Comparison of ENCODE assay signal across 13 mouse cellular contexts in the genomic region with DNA sequence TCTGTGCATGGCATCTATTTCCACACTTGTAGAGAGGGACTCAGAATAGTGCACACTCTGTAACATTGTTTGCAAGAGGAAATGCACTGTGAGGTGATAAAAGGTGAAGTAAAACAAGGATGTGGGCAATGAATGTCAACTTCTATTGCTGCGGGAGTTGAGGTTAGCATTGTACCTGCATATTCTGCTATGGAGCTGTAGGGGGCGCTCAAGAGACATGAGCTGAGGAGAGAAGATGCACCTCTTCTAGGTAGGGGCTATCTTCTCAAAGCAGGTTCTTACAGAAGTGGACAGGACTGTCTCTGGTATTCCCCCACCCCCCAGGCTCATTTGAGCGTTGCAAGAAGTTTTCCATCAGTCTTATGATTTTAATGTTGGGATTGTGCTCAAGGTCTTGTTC. TPM values are rescaled to one million over a fixed set of nuclear protein-coding genes. Genes with fewer than 3 reads are reported as not detected.
DNase-seq lines count a peak whose midpoint lies in the region; ATAC-seq and TF ChIP-seq lines count a peak whose summit lies in the region.
"Had no signal": no experiment of that assay in that cellular context is flagged by ENCODE, and none has a peak within 500 bp of the region (broad histone marks: within the 10 kb centered on the region; RNA-seq: fewer than 3 reads in every experiment).

No protein-coding gene starts in this region.

- in situ Hi-C loops in ES-E14 (cut with MboI; ENCODE audit: low sequenced_read_pairs in 2 of 2, unreplicated experiment in 2 of 2) = no loop called here

- no peaks in the 10 kb centered on the region for H3K4me1 ChIP-seq in heart, postnatal 0 days (ENCODE audit: control insufficient read depth, insufficient read depth)
- no peaks in the 10 kb centered on the region for H3K4me1 ChIP-seq in ES-E14 (ENCODE audit: control insufficient read depth in 2 of 2, insufficient read depth in 2 of 2, low read length in 2 of 2, poor library complexity in 1 of 2)

- DNase-seq in heart, postnatal 0 days (ENCODE audit: low spot score) = no peak
- no peak for DNase-seq in heart, postnatal 4 days
- peak; percentile 19 for DNase-seq in retina, embryonic 14.5 days (ENCODE audit: low spot score)
- no peak for DNase-seq in retina, postnatal 1 day
- DNase-seq in ES-E14 (ENCODE audit: low read depth, low spot score) = peak; percentile 35
- DNase-seq in left cerebral cortex, adult 18-20 months (ENCODE audit: low spot score in 2 of 2) = no peak
- DNase-seq in gastrocnemius, adult 8-10 months (ENCODE audit: low spot score in 2 of 2) = no peak
- DNase-seq: left cerebral cortex, postnatal 4 days had no signal

- H3K4me3 ChIP-seq in heart, postnatal 0 days (ENCODE audit: low read depth, low read length) = no peak overlapping the region
- no peak overlapping the region for H3K4me3 ChIP-seq in ES-E14 (ENCODE audit: insufficient read depth in 1 of 2, low read depth in 1 of 2, low read length in 2 of 2, poor library complexity in 1 of 2, severe bottlenecking in 1 of 2)
- H3K4me3 ChIP-seq: embryonic facial prominence, embryonic 12.5 days; hindbrain, embryonic 10.5 days; myocyte had no signal

- H3K9me3 ChIP-seq in heart, postnatal 0 days (replicated peaks; ENCODE audit: control insufficient read depth, low read length) = no peaks in the 10 kb centered on the region
- no peaks in the 10 kb centered on the region for H3K9me3 ChIP-seq in ES-E14 (ENCODE audit: control insufficient read depth, insufficient read depth, low read depth, low read length)
- H3K9me3 ChIP-seq: embryonic facial prominence, embryonic 12.5 days; hindbrain, embryonic 10.5 days had no signal

- H3K27ac ChIP-seq in heart, postnatal 0 days (ENCODE audit: low read depth) = no peak overlapping the region
- H3K27ac ChIP-seq in ES-E14 (ENCODE audit: insufficient read depth, low read depth, low read length, poor library complexity, severe bottlenecking) = no peak overlapping the region
- H3K27ac ChIP-seq: embryonic facial prominence, embryonic 12.5 days; hindbrain, embryonic 10.5 days; macrophage had no signal

- no peak for ATAC-seq in heart, postnatal 0 days (ENCODE audit: insufficient read depth, low read depth)
- ATAC-seq in megakaryocyte progenitor cell, adult 5-6 weeks (replicated peaks; ENCODE audit: poor library complexity) = peak; percentile 37; the same call in 1 of the 2 replicates

- TF ChIP-seq CTCF in heart, postnatal 0 days (IDR thresholded peaks at IDR 0.05; ENCODE audit: low read depth) = peak; percentile 75

- no peak for TF ChIP-seq EP300 in heart, postnatal 0 days (IDR thresholded peaks at IDR 0.05; ENCODE audit: low read depth)

- H3K36me3 ChIP-seq in heart, postnatal 0 days (replicated peaks; ENCODE audit: control insufficient read depth, insufficient read depth, low read length) = no peaks in the 10 kb centered on the region
- H3K36me3 ChIP-seq in ES-E14 (ENCODE audit: control insufficient read depth, insufficient read depth, low read length, poor library complexity, severe bottlenecking) = no peaks in the 10 kb centered on the region
- H3K36me3 ChIP-seq: embryonic facial prominence, embryonic 12.5 days; hindbrain, embryonic 10.5 days had no signal

- no peak overlapping the region for H3K4me2 ChIP-seq in heart, postnatal 0 days (ENCODE audit: low read depth, low read length)
- H3K4me2 ChIP-seq: embryonic facial prominence, embryonic 12.5 days had no signal

- 45% methylated on average over 3 of the region's 3 CpGs for WGBS in heart, postnatal 0 days

- H3K27me3 ChIP-seq in heart, postnatal 0 days (ENCODE audit: control insufficient read depth, insufficient read depth, low read length) = peaks cover 25% of the 10 kb centered on the region

- no peak overlapping the region for H3K9ac ChIP-seq in heart, postnatal 0 days (replicated peaks; ENCODE audit: low read depth, low read length)
- no peak overlapping the region for H3K9ac ChIP-seq in ES-E14 (ENCODE audit: insufficient read depth, low read depth, low read length, poor library complexity, severe bottlenecking)
- H3K9ac ChIP-seq: embryonic facial prominence, embryonic 12.5 days had no signal

TF ChIP-seq in ES-E14, 5 proteins besides CTCF, POLR2A, EP300 and RAD21:
- TF ChIP-seq ZC3H11A (IDR thresholded peaks at IDR 0.05; ENCODE audit: borderline replicate concordance, low read depth, low read length) = 0 out of 2 replicates have a peak, but pooled peaks have one; percentile 16
- TF ChIP-seq MAFK (IDR thresholded peaks at IDR 0.05; ENCODE audit: insufficient read depth, low read depth, low read length) = no peak

RNA-seq across cellular contexts. Expression of a gene that starts 3.7 kb away (rescaled TPM):
- 2.0 and 4.1 TPM in 2 replicates for total RNA-seq in heart, postnatal 0 days (2014; rRNA removed; ENCODE audit: low replicate concordance)
- 1.00 and 1.0 TPM in 2 replicates for polyA plus RNA-seq in heart, postnatal 0 days (2015; fragmentation: Nextera tagmentation; extraction: Ambion mirVana)
- 10 to 100 TPM in 1 of 2 experiments, 1 to 10 TPM in 1; 7.0 to 12.6 TPM for total RNA-seq in heart, postnatal 4 days (2021)
- total RNA-seq in ES-E14 (2012; rRNA removed) = 0.71 and 0.74 TPM in 2 replicates
- total RNA-seq in megakaryocyte progenitor cell, adult 5-6 weeks (2015) = 0.05 and 0.10 TPM in 2 replicates
- total RNA-seq in megakaryocyte progenitor cell, adult 5-6 weeks (2017) = 0.03 and 0.04 TPM in 2 replicates
- 1 to 10 TPM; 1.9 to 2.0 TPM for total RNA-seq in left cerebral cortex, adult 18-20 months (2021)
- total RNA-seq in gastrocnemius, adult 8-10 months (2022) = 1 to 10 TPM; 3.5 to 5.3 (median 4.4) TPM
- polyA plus RNA-seq: macrophage had no signal

Comparison
In these comparisons a context has a peak if more than half of its experiments do, and no peak if none do; other contexts are left out.
1. DNase-seq: peak in retina, embryonic 14.5 days (single experiment) and ES-E14 (single experiment); none in heart, postnatal 0 days (single experiment), heart, postnatal 4 days (single experiment), retina, postnatal 1 day (single experiment), left cerebral cortex, adult 18-20 months (0 of 2) and gastrocnemius, adult 8-10 months (0 of 2).